Mouse (Mus musculus) kidney, postnatal 14 days (tissue): ENCODE measurements around the gene Spaar.

Source experiments
- DNase-seq: peaks from one replicate; pipeline ENCODE4 v3.0.0; 2022; ENCODE audit warnings: mixed read lengths

Spaar gene

DNA sequence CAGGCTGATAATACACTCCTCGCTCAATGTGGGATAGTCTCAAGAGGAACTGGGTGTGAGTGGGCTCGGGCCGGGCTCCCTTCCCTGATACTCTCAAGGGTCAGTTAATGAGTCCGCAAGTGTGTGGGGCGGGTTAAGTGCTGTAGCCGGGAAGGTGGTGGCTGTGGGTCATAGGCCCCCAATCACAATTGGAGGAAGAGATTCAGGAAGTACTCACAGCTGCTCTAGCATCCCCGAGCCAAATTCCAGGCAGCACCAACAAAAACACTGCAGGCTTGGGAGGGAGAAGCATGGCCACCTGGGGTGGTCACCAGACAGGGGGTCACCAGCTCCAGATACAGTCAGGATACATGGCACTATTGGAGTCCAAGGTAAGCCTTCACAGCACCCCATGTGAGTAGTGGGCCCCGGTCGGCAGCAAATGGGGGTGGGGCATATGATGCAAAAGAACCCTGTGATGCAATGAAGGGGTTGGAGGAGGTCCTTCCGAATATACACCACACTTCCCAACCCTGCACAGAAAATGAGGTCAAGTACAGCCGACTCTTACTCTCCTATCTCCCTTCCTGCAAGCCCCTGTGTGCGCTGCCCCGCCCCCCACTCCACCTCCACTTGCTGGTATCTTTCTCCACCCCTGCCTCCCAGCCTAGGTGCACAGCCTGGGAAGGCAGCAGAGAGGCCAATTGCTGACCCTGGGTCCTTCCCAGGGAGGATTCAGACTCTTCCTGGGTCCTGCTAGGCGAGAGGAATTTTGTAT, at the start of gene Spaar:
Gene Spaar, plus strand, starts transcription at position 241 of the 757 bp plus-strand sequence.
- peak; percentile 75 for DNase-seq

DNA sequence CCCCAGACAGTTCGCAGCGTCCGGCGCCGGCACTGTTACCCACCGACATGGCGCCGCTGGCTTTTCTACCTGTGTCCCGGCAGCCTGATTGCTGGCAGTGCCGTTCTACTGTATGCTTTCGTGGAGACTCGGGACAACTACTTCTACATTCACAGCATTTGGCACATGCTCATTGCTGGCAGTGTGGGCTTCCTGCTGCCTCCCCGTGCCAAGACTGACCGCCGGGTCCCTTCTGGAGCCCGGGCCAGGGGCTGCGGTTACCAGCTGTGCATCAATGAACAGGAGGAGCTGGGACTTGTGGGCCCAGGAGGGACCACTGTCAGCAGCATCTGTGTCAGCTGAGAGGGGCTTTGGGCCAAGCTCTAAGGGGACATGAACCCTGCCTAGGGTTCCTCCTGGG, 39.8 kb upstream of the Spaar start:
- no peak for DNase-seq

DNA sequence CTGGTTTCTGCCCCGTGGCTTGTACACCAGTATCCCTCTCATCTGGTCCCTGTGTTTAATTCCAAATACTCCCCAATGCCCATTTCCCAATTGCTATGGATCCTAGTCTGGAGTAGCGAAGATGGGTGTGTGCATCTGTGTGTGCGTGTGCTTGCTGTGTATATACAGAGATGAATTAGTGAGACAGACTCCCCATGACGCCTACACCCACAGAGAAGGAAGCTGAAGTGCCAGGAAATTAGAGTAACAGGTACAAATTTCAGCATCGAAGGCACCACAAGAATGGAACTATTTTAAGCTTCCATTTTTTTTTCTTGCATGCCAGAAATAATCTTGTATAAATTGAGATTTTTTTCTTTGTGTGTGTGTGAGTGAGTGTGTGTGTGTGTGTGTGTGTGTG, 38.8 kb upstream of the Spaar start:
- no peak for DNase-seq

DNA sequence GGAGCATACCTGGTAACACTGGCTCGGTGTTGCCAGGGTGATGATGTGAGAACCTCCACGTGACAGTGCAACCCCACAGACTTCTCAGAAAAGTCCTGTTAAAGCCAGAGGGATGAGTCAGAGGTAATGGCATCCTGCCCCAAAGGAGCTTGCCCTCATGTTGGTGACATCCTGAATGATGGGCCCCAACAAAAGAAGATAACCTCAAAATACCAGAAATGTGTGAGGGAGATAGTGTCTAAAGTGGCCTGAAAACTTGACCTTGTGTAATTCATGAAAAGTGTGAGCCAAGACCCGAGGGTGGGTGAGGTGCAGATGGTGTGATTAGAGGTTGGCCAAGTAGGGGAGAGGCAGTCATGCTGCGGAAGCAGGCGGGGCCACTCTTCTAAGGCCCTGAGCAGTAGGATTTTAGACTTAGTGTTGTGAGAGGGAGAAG, 36.0 kb upstream of the Spaar start:
- no peak for DNase-seq

DNA sequence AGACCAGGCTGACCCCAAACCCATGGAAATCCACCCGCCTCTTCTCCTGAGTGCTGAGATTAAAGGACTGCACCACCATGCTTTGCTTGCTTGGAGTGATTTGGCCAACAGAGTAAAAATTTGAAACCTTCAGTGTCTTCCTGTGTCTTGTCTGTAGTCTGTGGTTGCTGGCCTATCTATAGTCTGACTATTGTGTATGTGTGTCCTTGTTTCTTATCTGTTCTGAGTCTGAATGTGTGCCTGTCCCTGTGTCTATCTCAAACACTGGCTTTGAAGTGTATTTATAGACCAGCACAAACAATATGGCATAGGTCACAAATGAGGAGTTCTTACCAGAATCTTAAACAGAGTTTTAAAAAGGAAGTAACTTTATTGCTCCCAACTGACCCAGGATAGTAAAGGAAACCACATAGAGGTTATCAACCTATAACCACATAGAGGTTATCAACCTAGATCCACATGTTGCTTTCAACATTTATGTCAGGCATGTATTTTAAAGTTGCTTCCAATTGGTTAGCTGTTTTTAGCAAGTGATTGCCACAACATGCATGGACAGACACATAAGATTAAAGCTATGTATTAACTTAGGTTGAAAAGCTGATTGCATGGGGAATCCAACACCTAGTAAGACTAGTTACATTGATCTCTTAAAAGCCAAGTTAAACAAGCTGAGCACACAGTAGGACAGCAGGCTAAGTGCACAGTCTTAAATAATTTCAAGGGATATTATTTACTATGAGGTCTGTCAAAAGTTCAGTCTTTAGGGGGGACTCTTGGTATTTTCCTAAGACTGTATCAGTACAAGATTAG, 35.2 kb upstream of the Spaar start:
- no peak for DNase-seq

DNA sequence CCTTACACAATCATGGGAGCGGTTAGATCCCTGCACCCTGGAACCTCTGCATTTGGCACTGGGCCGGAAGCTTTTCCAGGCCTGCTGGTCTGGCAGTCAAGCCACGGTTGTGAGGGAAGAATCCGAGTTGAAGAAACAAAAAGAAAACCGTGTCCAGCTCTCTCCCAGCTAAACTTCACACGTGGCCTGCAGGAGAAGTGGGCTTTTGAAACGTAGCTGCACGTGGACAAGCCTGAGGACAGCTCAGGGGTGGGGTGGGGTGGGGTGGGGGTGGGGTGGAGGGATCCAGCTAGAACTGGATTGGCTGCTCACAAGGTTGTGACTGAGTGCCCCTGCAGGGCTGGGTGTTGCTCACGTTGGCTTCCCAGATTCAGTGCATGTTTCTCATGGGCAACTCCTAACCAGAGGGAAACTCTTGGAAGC, 34.6 kb upstream of the Spaar start:
- peak; percentile 56 for DNase-seq

DNA sequence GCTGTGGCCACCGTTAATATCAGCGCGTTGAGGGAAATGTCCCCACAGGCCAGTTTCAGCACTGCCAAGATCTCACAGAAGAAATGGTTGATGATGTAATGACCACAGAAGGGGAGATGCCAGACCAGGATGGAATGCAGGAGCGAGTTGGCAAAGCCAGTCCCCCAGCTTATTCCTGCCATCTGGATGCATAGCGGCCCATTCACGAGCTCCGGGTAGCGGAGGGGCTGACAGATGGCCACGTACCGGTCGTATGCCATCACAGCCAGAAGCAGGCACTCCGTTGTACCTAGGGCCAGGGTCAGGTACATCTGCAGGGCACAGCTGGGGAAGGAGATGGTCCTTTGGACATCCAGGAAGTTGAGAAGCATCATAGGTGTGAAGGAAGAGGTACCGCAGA, 33.3 kb upstream of the Spaar start:
- DNase-seq, result no peak

DNA sequence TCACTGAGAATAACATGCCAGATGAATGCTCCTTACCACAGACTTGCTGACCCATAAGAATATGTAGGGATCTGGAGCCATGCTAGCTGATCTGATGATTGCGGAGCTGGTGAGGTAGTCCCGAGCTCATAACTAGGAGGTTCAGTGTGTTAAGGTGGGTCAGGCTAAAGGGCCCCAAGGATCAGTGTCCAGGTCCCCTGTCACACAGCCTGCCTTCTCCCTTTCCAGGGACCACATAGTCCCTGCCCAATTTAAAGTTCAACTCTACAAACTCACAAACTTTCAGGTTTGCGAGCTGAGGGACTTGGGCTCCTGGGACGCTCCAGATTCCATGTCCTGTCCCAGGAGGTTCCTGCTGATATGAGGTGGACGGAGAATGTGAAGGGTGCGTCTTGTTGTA, 29.1 kb upstream of the Spaar start, which contains the start of gene Olfr70:
Gene Olfr70, minus strand, starts transcription at position 101 of the 400 bp plus-strand sequence.
- no peak for DNase-seq

DNA sequence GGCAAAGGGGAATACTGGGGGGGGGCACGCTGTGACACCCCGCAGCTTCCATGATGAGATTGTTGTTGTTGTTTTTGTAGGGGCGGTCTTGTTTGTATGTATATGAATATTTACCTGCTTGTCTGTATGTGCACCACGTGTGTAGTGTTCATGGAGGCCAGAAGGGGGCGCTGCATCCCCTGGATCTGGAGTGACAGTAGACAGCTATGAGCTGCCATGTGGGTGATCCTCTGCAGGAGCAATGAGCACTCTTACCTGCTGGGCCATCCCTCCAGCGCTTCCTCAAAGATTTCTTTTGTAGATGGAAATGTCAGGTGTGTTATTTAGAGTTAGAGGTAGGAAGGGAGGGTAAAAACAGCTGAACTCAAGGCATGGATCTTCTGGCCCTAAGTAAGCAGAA, 26.4 kb upstream of the Spaar start:
- no peak for DNase-seq

DNA sequence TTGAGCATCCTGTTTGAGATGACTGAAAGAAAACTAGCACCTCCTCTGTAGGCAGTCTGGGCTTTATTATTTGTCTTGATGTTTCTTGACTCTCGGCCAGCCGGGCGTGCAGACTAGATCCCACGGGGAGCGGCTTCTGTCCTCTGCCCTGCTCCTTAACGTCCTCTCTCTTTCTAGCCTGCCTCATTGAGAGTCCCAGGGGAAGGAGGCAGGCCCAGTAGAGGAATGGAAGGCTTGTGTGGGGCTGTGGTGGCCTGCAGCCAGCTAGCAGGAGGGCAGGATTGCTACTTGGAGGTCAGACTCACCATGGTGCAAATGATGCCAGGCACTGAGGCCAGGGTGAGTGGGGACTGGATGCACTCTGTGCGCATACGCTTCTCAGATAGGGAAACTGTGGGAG, 26.0 kb upstream of the Spaar start:
- DNase-seq, result peak; percentile 76

DNA sequence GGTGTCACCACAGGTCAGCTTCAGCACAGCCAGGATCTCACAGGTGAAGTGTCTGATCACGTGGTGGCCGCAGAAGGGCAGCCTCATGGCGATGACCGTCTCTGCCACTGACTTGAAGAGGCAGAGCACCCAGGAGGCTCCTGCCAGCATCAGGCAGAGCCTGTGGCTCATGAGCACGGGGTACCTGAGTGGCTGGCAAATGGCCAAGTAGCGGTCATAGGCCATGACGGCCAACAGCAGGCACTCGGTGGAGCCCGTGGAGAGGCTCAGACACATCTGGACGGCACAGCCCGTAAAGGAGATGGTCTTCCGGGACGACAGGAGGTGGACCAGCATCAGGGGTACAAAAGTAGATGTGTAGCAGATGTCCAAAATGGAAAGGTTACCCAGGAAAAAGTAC, 23.8 kb upstream of the Spaar start:
- no peak for DNase-seq

DNA sequence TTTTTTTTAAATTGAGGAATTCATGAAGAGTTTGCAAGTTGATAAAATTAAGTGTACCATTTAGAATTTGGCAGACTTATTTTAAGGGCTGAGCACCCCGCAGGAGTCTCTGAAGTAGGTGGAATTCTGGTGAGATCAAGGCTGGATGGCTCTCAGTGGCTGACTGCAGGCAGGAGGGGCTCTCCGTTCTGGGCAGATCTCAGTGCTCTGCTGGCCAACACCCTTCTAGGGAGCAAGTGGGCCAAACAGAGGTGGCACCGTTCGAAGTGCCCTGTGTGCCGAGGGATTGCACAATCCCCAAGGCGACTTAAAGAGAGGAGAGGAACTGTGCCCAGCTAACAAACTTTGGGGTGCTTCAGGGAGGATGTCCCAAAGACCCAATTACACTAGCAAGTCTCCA, 20.0 kb upstream of the Spaar start, which contains the start of gene Olfr71:
Gene Olfr71, minus strand, starts transcription at position 387 of the 400 bp plus-strand sequence.
- DNase-seq, result no peak

DNA sequence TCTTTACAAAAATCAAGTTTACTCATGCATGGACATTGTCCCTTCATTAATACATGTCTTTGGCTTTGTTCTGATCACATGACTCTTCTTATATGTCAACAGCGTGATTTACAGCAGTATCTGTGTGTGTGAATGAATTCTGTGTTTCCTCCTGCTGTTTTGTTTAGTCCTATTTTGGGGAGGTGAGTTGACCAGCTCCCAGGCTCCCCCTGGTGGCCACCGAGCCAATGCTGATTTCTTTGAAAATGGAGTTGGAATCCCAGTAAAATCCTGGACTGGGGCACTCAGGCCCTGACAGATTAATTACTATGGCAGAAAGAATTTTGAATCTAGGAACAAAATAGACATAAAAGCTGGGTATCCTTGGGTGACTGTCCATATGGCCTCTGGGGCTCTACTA, 18.0 kb upstream of the Spaar start:
- peak; percentile 85 for DNase-seq

DNA sequence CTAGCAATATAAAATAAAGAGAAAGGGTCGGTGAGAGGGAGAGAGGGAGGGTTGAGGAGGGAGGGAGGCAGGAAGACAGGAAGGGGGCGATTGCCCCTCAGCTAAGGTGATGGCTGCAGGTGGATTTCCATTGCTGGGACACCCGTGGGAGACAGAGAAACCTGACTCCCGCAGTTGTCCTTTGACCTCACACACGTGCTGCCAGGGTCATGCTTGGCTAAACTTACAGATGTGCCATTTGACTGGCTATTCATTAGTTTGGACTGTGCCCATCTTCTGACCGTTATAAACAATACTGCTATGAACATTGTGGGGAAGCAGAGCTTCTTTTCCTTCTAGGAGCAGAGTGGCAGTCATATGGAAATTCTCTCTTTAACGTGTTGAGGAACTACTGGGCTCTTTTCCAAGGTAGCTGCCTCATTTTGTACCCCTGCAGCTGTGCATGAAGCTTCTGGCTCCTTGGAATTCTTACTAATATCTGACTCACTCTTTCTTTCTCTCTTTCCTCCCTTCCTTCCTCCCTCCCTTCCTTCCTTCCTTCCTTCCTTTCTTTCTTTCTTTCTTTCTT, 16.1 kb upstream of the Spaar start:
- no peak for DNase-seq

DNA sequence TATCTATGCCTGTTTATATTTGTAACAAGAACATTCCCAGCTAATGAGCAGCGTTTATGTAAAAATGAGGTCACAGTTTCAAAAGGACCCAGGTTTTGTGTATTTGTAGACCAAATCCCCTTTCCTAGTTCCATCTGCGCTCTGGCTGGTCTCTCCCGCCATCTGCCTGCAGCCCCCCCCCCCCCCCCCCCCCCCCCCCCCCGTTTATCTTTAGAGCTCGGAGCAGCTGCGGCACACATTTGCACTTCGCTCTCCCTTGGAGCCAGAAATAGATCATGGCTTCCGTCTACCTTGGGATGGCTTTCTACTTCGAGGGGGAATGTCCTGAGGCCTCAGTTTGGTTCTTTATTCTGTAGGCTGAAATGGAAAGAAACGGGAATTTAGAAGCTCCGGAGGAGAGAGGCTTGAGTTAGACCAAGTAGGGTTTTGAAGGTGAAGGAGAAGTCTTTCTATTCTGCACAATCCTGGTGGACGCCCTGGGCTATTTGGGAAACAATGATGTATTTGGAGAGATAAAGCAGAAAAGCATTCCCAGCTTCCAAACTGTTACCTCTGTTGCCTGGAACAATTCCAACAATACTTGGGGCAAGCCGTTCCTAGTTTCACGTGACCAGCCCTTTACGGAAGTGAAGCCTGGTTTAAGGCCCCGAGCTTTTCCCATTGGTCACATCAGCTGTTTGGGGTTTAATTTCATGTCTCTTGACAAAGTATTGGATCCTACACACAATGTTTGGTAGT, 9.2 kb upstream of the Spaar start:
- no peak for DNase-seq

DNA sequence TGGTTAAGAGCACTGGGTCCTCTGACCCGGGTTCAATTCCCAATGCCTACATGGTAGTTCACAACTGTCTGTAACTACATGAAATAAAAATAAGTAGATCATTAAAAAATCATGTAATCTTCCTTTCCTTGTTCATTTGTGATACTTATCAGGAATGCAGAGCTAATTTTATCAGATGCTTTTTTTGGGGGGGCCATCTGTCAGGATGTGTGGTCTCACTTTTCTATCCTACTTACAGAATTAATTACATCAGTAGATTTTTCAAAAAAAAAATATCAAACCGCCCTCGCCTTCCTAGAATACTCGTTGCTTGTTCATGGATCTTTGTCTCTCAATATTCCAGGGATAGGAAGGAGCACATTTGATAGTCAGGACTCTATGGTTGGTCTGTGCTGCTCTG, 7.6 kb upstream of the Spaar start:
- no peak for DNase-seq

DNA sequence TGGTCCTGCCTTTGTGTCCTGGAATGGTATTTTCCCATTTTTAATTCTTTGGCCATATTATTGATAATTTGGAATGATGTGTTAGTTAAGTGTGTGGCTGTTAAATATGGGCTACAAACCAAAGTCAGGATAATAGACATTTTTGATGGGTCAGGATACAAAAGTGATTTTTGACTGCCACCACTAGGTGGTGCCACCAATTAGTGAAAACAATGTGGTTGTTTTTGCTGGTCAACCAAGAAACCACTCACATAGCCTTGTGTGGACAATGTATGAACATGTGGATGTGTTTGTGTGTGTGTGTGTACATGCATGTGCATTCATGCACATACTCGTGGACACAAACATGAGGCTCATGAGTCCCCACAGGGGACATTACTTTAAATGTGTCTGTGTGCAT, 5.1 kb upstream of the Spaar start:
- DNase-seq, result peak; percentile 65

DNA sequence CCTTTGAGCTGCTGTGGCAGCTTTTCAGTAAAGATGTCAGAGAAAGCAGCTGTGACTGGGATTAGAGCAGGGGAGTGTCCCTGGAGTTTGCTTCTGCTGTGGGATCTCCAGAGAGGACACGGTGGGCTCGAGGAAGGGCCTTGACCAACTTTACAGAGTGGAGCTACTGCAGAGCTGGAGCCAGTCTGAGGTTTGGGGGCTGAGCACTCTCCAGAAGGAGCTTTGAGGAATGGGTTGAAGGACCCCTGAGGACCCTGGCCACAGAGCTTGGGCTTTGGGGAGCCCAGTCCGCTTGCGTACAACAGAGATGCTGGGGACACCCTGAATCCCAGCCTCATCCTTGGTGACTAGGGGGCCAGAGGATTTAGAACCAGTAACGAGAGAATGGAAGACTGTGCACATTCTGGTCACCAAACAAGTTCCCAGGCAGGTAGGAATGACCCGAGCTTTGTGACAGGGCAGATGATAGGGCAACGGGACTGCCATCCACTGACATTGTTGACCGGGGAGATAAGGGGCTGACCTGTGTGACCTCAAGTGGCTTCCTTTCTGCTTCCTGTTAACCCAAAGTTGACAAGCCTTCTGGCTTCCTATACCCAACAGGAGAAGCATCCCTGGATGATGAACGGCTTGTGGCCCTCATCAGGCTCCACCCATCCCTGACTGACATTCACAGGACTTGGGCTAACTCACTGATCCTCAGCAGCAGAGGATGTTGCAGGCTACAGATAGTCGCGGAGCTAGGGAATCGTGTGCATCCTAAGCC, 3.4 kb upstream of the Spaar start:
- no peak for DNase-seq

DNA sequence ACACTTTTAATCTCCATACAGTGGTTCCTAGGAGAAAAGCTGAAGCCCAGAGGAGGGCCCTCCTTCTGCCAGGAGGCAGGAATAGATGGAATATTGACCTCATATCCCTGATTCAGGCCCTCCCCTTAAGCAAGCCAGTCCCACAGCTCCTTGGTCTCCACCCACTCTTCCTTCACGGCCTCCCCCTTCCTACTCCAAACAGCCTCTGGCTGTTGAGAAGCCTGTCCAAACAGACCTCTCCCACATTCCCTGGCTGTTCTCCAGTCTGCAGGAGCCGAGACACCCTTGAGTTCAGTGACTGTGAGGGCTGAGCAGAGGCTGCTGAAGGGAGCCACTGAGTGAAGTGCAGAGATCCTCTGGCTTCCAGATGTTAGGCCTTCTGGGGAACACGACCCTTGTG, 2.8 kb upstream of the Spaar start, which contains the start of gene Hrct1:
Gene Hrct1, plus strand, starts transcription at position 194 of the 400 bp plus-strand sequence.
- DNase-seq, result peak; percentile 88

DNA sequence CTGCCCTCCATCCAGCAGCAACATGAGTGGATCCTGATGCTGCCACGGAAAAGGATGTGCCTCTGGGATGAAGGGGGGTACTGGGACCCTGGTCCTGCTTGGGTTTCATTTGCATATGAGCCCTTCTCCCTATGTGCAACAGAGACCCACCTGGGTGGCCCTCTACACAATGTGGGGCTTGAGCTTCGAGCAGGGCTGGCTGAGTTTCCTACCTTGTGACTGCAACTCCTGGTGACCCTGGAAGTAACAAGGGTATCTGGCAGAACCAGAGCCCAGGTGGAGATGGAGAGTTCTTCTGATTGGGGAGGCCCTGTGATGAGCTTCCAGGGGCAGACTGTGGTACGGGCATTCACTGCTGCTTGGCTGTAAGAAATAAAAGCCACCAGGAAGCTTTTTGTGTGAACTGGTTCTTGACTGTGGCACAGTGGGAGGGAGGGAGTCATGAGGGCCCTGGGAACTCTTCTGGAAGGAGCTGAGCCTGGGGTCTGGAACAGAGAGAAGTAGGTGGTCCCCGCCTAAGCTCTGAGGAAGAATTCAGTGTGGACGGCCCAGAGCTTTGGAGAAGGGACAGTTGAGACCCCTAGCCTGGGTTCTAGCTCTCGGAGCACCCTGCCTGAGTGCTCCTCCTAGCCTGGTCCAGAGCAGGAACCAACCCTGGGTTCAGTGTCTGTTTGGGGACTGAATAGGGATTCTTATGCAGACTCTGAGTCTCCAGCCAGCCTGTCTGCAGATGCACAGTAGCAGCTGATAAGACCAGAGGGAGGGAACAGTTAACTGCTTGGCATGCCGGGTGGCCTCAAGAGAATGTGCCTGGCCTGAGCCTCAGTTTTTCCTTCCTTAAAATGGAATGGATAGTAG, 1.9 kb upstream of the Spaar start:
- no peak for DNase-seq

DNA sequence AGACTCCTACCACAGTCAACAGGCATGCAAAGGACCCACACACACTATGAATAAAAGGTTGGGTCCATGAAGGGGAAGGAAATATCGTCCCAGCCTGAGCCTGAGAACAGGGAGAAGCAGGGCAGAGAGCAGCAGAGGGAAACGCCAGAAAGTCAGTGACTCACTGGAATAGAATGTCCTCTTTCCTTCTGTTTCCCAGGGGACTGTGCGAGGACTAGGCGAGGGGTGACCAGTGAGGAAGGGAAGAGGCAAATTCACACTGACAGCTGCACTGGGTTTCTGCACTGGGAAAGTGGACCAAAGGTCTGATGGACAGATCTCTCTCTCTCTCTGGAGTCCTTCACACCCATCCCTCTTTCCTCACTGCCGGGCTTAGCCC, 1.3 kb upstream of the Spaar start:
- DNase-seq, result peak; percentile 82
